ENCODE assay signal across 13 mouse cellular contexts in the genomic region with DNA sequence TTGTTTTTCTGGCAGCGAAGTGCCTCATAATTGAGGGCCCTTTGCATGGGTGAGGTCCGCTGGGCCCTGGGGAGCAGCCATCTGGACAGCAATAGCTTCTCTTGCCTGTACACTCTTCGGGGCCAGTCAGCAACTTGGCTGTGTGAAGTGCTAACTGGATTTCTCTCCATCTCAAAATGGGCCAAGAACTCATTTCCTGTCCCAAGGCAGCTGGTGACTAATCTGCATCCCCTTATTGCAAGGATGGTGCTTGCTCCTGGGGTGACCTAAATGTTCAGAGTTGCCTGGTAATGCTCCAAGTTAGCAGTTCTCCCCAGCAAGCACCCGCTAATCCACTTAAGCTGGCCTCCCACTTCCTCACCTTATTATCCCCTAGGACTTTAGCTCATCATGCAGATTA.
DNase-seq lines count a peak whose midpoint lies in the region; ATAC-seq and TF ChIP-seq lines count a peak whose summit lies in the region.
"Had no signal": no experiment of that assay in that cellular context is flagged by ENCODE, and none has a peak within 500 bp of the region (broad histone marks: within the 10 kb centered on the region; RNA-seq: fewer than 3 reads in every experiment).

No protein-coding gene starts in this region.

- TF ChIP-seq POLR2A in cerebellum, adult 2 months (IDR thresholded peaks at IDR 0.05; ENCODE audit: borderline replicate concordance, insufficient read depth, low read length): no peak

- DNase-seq in forebrain, embryonic 11.5 days (ENCODE audit: low spot score): no peak
- DNase-seq in layer of hippocampus, adult 8-10 months (ENCODE audit: low spot score in 2 of 2): peak; percentile 3 to 26
- no peak for DNase-seq in layer of hippocampus, adult 9-10 months (ENCODE audit: low spot score)
- peak; percentile 43 to 75 for DNase-seq in cerebellum, adult 2 months
- DNase-seq in heart, adult 9 months (ENCODE audit: low spot score in 2 of 2): peak; percentile 60 to 73
- DNase-seq in thymus, postnatal 14 days: no peak
- DNase-seq in urinary bladder, postnatal 4 days (ENCODE audit: low spot score in 2 of 2): no peak
- DNase-seq: kidney, adult 18-20 months; thymus, postnatal 4 days had no signal

- H3K9ac ChIP-seq in forebrain, embryonic 12.5 days: no peak overlapping the region
- H3K9ac ChIP-seq in forebrain, embryonic 11.5 days (ENCODE audit: low read length): no peak overlapping the region
- H3K9ac ChIP-seq: embryonic facial prominence, embryonic 15.5 days; liver, embryonic 12.5 days; neural tube, embryonic 12.5 days had no signal

- WGBS in forebrain, embryonic 12.5 days: 32% methylated on average over 4 of the region's 4 CpGs
- 42% methylated on average over 4 of the region's 4 CpGs for WGBS in forebrain, embryonic 11.5 days
- 3% methylated on average over 4 of the region's 4 CpGs for WGBS in cerebellum, adult 2 months

- 0 out of 2 replicates have a peak, but pooled peaks have one; percentile 39 for ATAC-seq in forebrain, embryonic 12.5 days (ENCODE audit: low FRiP score)
- ATAC-seq in forebrain, embryonic 11.5 days (replicated peaks; ENCODE audit: low FRiP score): no peak
- ATAC-seq: liver, embryonic 12.5 days had no signal

- H3K4me2 ChIP-seq in forebrain, embryonic 12.5 days: no peak overlapping the region
- H3K4me2 ChIP-seq in forebrain, embryonic 11.5 days (ENCODE audit: low read depth, low read length, severe bottlenecking): no peak overlapping the region
- H3K4me2 ChIP-seq: embryonic facial prominence, embryonic 15.5 days; liver, embryonic 12.5 days; neural tube, embryonic 12.5 days had no signal

- H3K9me3 ChIP-seq in forebrain, embryonic 12.5 days: no peaks in the 10 kb centered on the region
- no peaks in the 10 kb centered on the region for H3K9me3 ChIP-seq in forebrain, embryonic 11.5 days (ENCODE audit: control insufficient read depth, low read length)
- H3K9me3 ChIP-seq: embryonic facial prominence, embryonic 15.5 days; liver, embryonic 12.5 days; neural tube, embryonic 12.5 days had no signal

- TF ChIP-seq CTCF in cerebellum, adult 2 months (IDR thresholded peaks at IDR 0.05; ENCODE audit: borderline replicate concordance, insufficient read depth, low read depth, low read length): no peak

- H3K4me1 ChIP-seq in forebrain, embryonic 12.5 days: peaks cover 9% of the 10 kb centered on the region
- no peaks in the 10 kb centered on the region; the same call in 1 of the 2 replicates for H3K4me1 ChIP-seq in forebrain, embryonic 11.5 days (replicated peaks; ENCODE audit: control insufficient read depth, insufficient read depth, low read length)
- peaks cover 6% of the 10 kb centered on the region for H3K4me1 ChIP-seq in cerebellum, adult 2 months (ENCODE audit: control insufficient read depth, insufficient read depth, low read length)
- H3K4me1 ChIP-seq: embryonic facial prominence, embryonic 15.5 days; liver, embryonic 12.5 days; neural tube, embryonic 12.5 days had no signal

- H3K4me3 ChIP-seq in forebrain, embryonic 12.5 days (replicated peaks): no peak overlapping the region
- H3K4me3 ChIP-seq in forebrain, embryonic 11.5 days (ENCODE audit: low read depth, low read length): no peak overlapping the region
- no peak overlapping the region for H3K4me3 ChIP-seq in cerebellum, adult 2 months (replicated peaks; ENCODE audit: insufficient read depth, low read depth, low read length)
- H3K4me3 ChIP-seq: embryonic facial prominence, embryonic 15.5 days; liver, embryonic 12.5 days; neural tube, embryonic 12.5 days had no signal

- H3K36me3 ChIP-seq in forebrain, embryonic 12.5 days (replicated peaks): no peaks in the 10 kb centered on the region
- no peaks in the 10 kb centered on the region for H3K36me3 ChIP-seq in forebrain, embryonic 11.5 days (ENCODE audit: control insufficient read depth, insufficient read depth, low read length)
- H3K36me3 ChIP-seq: embryonic facial prominence, embryonic 15.5 days; liver, embryonic 12.5 days; neural tube, embryonic 12.5 days had no signal

- H3K27ac ChIP-seq in forebrain, embryonic 12.5 days: no peak overlapping the region
- H3K27ac ChIP-seq in forebrain, embryonic 11.5 days (ENCODE audit: low read depth, low read length): no peak overlapping the region
- H3K27ac ChIP-seq in cerebellum, adult 2 months (ENCODE audit: insufficient read depth, low read length): no peak overlapping the region
- H3K27ac ChIP-seq: embryonic facial prominence, embryonic 15.5 days; liver, embryonic 12.5 days; neural tube, embryonic 12.5 days had no signal

- H3K27me3 ChIP-seq in forebrain, embryonic 12.5 days: no peaks in the 10 kb centered on the region
- H3K27me3 ChIP-seq in forebrain, embryonic 11.5 days (ENCODE audit: control insufficient read depth, insufficient read depth, low read length): no peaks in the 10 kb centered on the region
- no peaks in the 10 kb centered on the region for H3K27me3 ChIP-seq in cerebellum, adult 2 months (ENCODE audit: control insufficient read depth, insufficient read depth, low read length)
- H3K27me3 ChIP-seq: embryonic facial prominence, embryonic 15.5 days; liver, embryonic 12.5 days; neural tube, embryonic 12.5 days had no signal

Comparison
In these comparisons a context has a peak if more than half of its experiments do, and no peak if none do; other contexts are left out.
1. DNase-seq: peak in layer of hippocampus, adult 8-10 months (2 of 2), cerebellum, adult 2 months (2 of 2) and heart, adult 9 months (2 of 2); none in forebrain, embryonic 11.5 days (single experiment), layer of hippocampus, adult 9-10 months (single experiment), thymus, postnatal 14 days (single experiment) and urinary bladder, postnatal 4 days (0 of 2).